Mouse (Mus musculus) lung, postnatal 14 days (tissue): ENCODE data around the gene Olfr390.

Source experiments
- DNase-seq: peaks from one replicate; pipeline ENCODE4 v3.0.0; 2021

The Olfr390 gene

DNA sequence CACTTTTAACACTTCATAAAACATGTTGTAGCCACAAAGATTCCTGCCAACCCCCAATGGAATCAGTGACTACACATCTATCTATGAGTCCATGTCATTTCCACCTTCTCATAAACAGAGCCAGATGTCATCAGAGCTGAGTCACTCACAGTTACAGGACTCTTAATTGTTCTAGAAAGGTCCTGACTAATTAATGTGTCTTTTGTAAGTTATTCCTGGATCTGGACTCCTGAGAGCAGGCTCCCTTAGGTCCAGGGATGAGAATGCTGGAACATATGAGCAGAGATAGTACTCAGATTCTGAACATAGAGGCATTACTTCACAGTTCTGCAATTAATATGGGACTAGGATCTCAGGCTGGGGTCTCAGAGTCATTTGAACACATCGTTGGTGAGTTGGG, at the start of gene Olfr390:
Gene Olfr390, plus strand, starts transcription at position 301 of the 400 bp plus-strand sequence.
- DNase-seq, result no peak

DNA sequence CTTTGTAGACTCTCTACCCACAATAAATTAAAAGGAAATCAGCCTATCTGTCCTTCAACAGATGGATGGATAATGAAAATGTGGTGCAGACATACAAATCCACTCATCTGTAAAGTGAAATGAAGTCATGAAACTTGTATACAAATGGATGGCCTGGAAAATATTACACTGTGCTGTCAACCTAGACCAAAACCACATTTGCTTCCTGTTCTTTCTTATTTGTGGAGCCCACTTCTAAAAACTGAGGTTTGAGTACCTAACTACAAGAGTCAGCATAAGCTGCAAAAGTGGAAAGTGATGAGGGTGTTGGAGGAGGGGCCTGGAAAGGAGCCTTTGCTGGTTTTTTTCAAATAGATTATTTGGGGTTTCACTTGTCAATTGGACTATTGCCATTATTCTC, 23.6 kb upstream of the Olfr390 start:
- DNase-seq, result no peak

DNA sequence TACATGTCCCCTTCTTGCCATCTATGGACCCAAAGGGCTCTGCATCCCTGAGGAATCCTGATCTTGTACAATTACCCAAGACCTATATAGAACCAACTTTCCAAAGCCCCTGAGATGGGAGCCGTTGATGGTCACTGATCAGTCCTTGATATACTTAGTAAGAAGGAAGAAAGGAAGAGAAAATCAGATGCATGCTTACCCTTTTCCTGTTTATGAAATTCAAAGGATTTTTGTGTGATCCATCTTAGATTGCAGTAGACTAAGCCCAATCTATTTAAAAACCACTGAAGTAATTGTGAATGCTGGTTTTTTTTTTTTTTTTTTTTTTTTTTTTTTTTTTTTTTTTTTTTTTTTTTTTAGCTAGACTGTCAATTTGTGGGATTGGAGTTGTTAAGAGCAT, 2.2 kb upstream of the Olfr390 start, which contains the start of gene Olfr389:
Gene Olfr389, minus strand, starts transcription at position 101 of the 400 bp plus-strand sequence.
- DNase-seq, result no peak

DNA sequence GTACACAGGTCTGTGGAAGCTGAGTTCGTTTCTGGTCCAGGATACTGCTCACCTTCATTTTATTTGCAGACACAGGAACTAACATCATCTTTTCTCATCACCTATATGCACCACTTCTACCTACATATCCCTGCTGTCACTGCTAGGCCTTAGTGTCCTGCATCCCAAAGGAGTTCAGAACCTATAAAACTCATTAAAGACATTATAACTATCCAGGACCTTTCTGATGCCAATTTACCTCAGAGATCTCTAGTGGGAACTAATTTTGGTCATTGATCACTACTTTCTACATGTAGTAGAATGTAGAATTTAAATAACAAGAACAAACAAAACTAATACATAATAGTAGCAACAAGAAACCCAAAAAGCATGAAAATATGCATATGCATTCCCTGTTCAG, 20.2 kb downstream of the Olfr390 start, which contains the start of gene Olfr391-ps:
Gene Olfr391-ps, minus strand, starts transcription at position 101 of the 400 bp plus-strand sequence.
- no peak for DNase-seq

DNA sequence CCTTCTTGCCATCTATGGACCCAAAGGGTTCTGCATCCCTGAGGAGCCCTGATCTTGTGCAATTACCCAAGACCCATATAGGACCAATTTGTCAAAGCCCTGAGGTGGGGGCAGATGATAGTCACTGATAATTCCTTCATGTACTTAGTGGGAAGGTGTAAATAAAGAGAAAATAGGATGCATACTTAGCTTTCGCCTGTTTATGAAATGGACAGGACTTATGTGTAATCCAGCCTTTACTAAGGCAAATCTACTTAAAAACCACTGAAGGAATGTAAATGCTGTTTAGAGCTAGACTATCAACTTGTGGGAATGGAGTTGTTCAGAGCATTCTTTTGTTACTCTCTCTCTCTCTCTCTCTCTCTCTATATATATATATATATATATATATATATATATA, 34.2 kb downstream of the Olfr390 start, which contains the start of gene Olfr392:
Gene Olfr392, minus strand, starts transcription at position 101 of the 400 bp plus-strand sequence.
- DNase-seq, result no peak
